Mouse (Mus musculus) layer of hippocampus, adult 8-10 months (tissue): Measurements from ENCODE around the gene Cox4i2. TPM values are rescaled to one million over a fixed set of nuclear protein-coding genes. Genes with fewer than 3 reads are reported as not detected.

Experiments used
- DNase-seq, 2 experiments: peaks; one replicate each; pipeline ENCODE4 v3.0.0; 2022; ENCODE audit warnings: low spot score in 2 of 2
- microRNA-seq, 2 experiments: library from miRNA; unstranded; fragments of <30 nt; microRNA quantifications; one replicate each; pipeline ENCODE4 v1.2.0; 2022
- total RNA-seq, 4 experiments: library from RNA; stranded (reverse); gene quantifications; 2 replicates each; pipeline ENCODE4 v1.2.4; 2022

Gene Cox4i2
- total RNA-seq, 4 experiments from 2014 or later: 0.92 to 2.4 (median 2.2) TPM

GRCm38 (mm10) chr2:152797589-152797988 lies 43.6 kb downstream of the Cox4i2 start:
- no peak for DNase-seq

- no peak for DNase-seq
These were observed 46.2 kb downstream of the Cox4i2 start for GRCm38 (mm10) chr2:152799954-152800761.

- no peak for DNase-seq
These were observed 46.8 kb downstream of the Cox4i2 start for GRCm38 (mm10) chr2:152800762-152801113.

GRCm38 (mm10) chr2:152802303-152802702 lies 48.3 kb downstream of the Cox4i2 start:
- no peak for DNase-seq

GRCm38 (mm10) chr2:152803081-152803480 lies 49.1 kb downstream of the Cox4i2 start:
- DNase-seq: no peak

- DNase-seq: no peak
These were observed 50.6 kb downstream of the Cox4i2 start for GRCm38 (mm10) chr2:152804408-152805110.

GRCm38 (mm10) chr2:152805111-152805490 lies 51.1 kb downstream of the Cox4i2 start:
- DNase-seq: no peak

- DNase-seq: no peak
These were observed 52.1 kb downstream of the Cox4i2 start for GRCm38 (mm10) chr2:152806037-152806436.

GRCm38 (mm10) chr2:152808178-152808577 lies 54.2 kb downstream of the Cox4i2 start:
- DNase-seq: no peak

GRCm38 (mm10) chr2:152810158-152810941 lies 56.4 kb downstream of the Cox4i2 start:
- DNase-seq: no peak

- no peak for DNase-seq
These were observed 57.6 kb downstream of the Cox4i2 start for GRCm38 (mm10) chr2:152811336-152812165.

GRCm38 (mm10) chr2:152813232-152813631 lies 59.3 kb downstream of the Cox4i2 start:
- no peak for DNase-seq

GRCm38 (mm10) chr2:152814213-152814874 lies 60.4 kb downstream of the Cox4i2 start:
- no peak for DNase-seq

Small RNA genes within 50 kb of the gene (microRNA-seq; reads per million reads assigned to microRNA genes)
- gene Gm23802: 0 reads per million in 2 experiments

Other genes with a start within 250 kb of the Cox4i2 start
- gene Defb26, start 242.5 kb upstream of the Cox4i2 start, total RNA-seq: not detected
- not detected for gene Defb28, start 235.9 kb upstream of the Cox4i2 start, total RNA-seq
- not detected for gene Defb29, start 214.1 kb upstream of the Cox4i2 start, total RNA-seq
- gene Gm17416, start 184.8 kb upstream of the Cox4i2 start, total RNA-seq: not detected
- not detected for gene Defb21, start 181.4 kb upstream of the Cox4i2 start, total RNA-seq
- gene Defb19, start 173.9 kb upstream of the Cox4i2 start, total RNA-seq: not detected
- not detected for gene Defb45, start 154.8 kb upstream of the Cox4i2 start, total RNA-seq
- not detected for gene Defb36, start 149.8 kb upstream of the Cox4i2 start, total RNA-seq
- not detected for gene Defb25, start 131.1 kb upstream of the Cox4i2 start, total RNA-seq
- gene Rem1, start 127.2 kb upstream of the Cox4i2 start, total RNA-seq: 1 to 10 TPM in 1 of 4 experiments, under 1 TPM in 3; 0.61 to 1.1 (median 0.72) TPM
- 10 to 100 TPM; 69.8 to 81.5 (median 78.5) TPM for gene H13, start 84.7 kb upstream of the Cox4i2 start, total RNA-seq
- 10 to 100 TPM; 17.7 to 21.8 (median 19.0) TPM for gene Mcts2, start 67.1 kb upstream of the Cox4i2 start, total RNA-seq
- 10 to 100 TPM; 18.1 to 24.9 (median 22.5) TPM for gene Id1, start 17.9 kb upstream of the Cox4i2 start, total RNA-seq
- gene Bcl2l1, start 77.6 kb downstream of the Cox4i2 start, total RNA-seq: 100 to 1,000 TPM; 124 to 140 (median 132) TPM
- 1 to 10 TPM; 1.2 to 2.3 (median 1.7) TPM for gene Tpx2, start 93.8 kb downstream of the Cox4i2 start, total RNA-seq
- not detected for gene Mylk2, start 157.2 kb downstream of the Cox4i2 start, total RNA-seq
- gene Foxs1, start 179.0 kb downstream of the Cox4i2 start, total RNA-seq: under 1 TPM; 0.50 to 0.96 (median 0.78) TPM
- 10 to 100 TPM; 11.5 to 15.4 (median 12.6) TPM for gene Dusp15, start 197.5 kb downstream of the Cox4i2 start, total RNA-seq
- 1 to 10 TPM in 3 of 4 experiments, under 1 TPM in 1; 0.95 to 1.9 (median 1.5) TPM for gene Ttll9, start 208.3 kb downstream of the Cox4i2 start, total RNA-seq